Mouse (Mus musculus) myocyte (in vitro differentiated cells): ENCODE measurements around the gene Zhx3. TPM values are rescaled to one million over a fixed set of nuclear protein-coding genes. Genes with fewer than 3 reads are reported as not detected.

Experiments used
- H3K27me3 ChIP-seq: one replicate; pipeline ENCODE4 v1.6.1; 2011; ENCODE audit not compliant: control insufficient read depth, insufficient read depth, insufficient read length
- H3K36me3 ChIP-seq: one replicate; pipeline ENCODE4 v1.6.1; 2011; ENCODE audit not compliant: control insufficient read depth, insufficient read depth
- H3K4me2 ChIP-seq: one replicate; pipeline ENCODE4 v1.6.1; 2011; ENCODE audit warnings: low read depth, control low read depth
- H3K4me3 ChIP-seq: one replicate; pipeline ENCODE4 v1.5.1; 2011; ENCODE audit warnings: mild to moderate bottlenecking, control low read depth, moderate library complexity
- H3K79me2 ChIP-seq: one replicate; pipeline ENCODE4 v1.6.1; 2011; ENCODE audit not compliant: control insufficient read depth, insufficient read depth
- H3ac ChIP-seq: one replicate; pipeline ENCODE4 v1.6.1; 2011; ENCODE audit not compliant: control insufficient read depth, insufficient read length
- CEBPB ChIP-seq: IDR thresholded peaks from 2 replicates; pipeline ENCODE4 v1.6.1; 2011; ENCODE audit warnings: mild to moderate bottlenecking, moderate library complexity; ENCODE audit not compliant: poor library complexity, insufficient read depth, severe bottlenecking
- E2F4 ChIP-seq: IDR thresholded peaks from one replicate; pipeline ENCODE4 v1.6.1; 2011; ENCODE audit warnings: mild to moderate bottlenecking, control low read depth, moderate library complexity; ENCODE audit not compliant: insufficient read depth
- MAX ChIP-seq: IDR thresholded peaks from one replicate; pipeline ENCODE4 v1.6.1; 2011; ENCODE audit warnings: low read depth, mild to moderate bottlenecking, control low read depth
- MYOD1 ChIP-seq, 3 experiments: IDR thresholded peaks; one replicate each; pipeline ENCODE4 v1.6.1; 2011; ENCODE audit warnings: control low read depth in 2 of 3, low read depth in 2 of 3, mild to moderate bottlenecking in 2 of 3, moderate library complexity in 1 of 3; ENCODE audit not compliant: insufficient read length in 2 of 3, control insufficient read depth in 1 of 3
- MYOG ChIP-seq, 3 experiments: IDR thresholded peaks; one replicate each; pipeline ENCODE4 v1.6.1; 2011; ENCODE audit warnings: control low read depth in 2 of 3, low read depth in 2 of 3, mild to moderate bottlenecking in 2 of 3; ENCODE audit not compliant: insufficient read length in 2 of 3, control insufficient read depth in 1 of 3, insufficient read depth in 1 of 3
- POLR2A ChIP-seq: IDR thresholded peaks from one replicate; pipeline ENCODE4 v1.6.1; 2011; ENCODE audit warnings: low read depth, mild to moderate bottlenecking, control low read depth, moderate library complexity; ENCODE audit not compliant: insufficient read length
- POLR2AphosphoS2 ChIP-seq: IDR thresholded peaks from one replicate; pipeline ENCODE4 v1.6.1; 2011; ENCODE audit warnings: low read depth, control low read depth; ENCODE audit not compliant: insufficient read length
- REST ChIP-seq: IDR thresholded peaks from one replicate; pipeline ENCODE4 v1.6.1; 2011; ENCODE audit warnings: mild to moderate bottlenecking, control low read depth, moderate library complexity; ENCODE audit not compliant: insufficient read depth, insufficient read length
- SRF ChIP-seq: IDR thresholded peaks from one replicate; pipeline ENCODE4 v1.6.1; 2011; ENCODE audit warnings: low read depth; ENCODE audit not compliant: control insufficient read depth, insufficient read length
- TCF12 ChIP-seq: IDR thresholded peaks from one replicate; pipeline ENCODE4 v1.6.1; 2011; ENCODE audit warnings: mild to moderate bottlenecking, control low read depth; ENCODE audit not compliant: poor library complexity, insufficient read depth, severe bottlenecking
- TCF3 ChIP-seq: IDR thresholded peaks from one replicate; pipeline ENCODE4 v1.6.1; 2011; ENCODE audit warnings: low read depth, control low read depth; ENCODE audit not compliant: insufficient read length
- USF1 ChIP-seq: IDR thresholded peaks from one replicate; pipeline ENCODE4 v1.6.1; 2011; ENCODE audit warnings: low read depth, mild to moderate bottlenecking, control low read depth, moderate library complexity
- polyA plus RNA-seq: library from polyadenylated mRNA; unstranded; fragments of >200 nt; fragmentation: generic; extraction: Trizol; gene quantifications from one replicate; pipeline ENCODE4 v1.2.1, GENCODE M21; 2012; ENCODE audit warnings: missing spikeins

Gene Zhx3
- polyA plus RNA-seq, 1 experiment, result 6.1 TPM

DNA sequence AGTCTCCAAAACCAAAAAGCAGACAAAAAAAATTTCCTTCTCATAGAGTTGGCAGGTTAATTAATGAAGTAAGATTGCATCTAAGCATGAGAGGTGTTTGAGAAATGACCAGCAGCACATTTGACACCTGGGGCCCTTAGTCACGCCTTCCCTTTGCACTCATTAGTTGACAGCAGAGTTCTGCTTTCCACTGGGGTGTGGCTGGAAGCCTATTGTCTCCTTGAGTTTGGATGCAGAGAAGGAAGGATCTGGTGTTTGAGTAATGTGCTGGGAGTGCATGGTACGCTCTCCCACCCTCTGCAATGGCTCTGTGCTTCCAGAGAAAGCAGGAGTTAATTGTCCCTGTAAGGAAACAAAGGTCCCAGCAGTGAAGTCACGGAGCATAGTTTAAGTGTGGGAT is 136.3 kb downstream of the Zhx3 start:
- no peak for TF ChIP-seq E2F4
- no peak for TF ChIP-seq POLR2A
- no peak for TF ChIP-seq TCF12
- TF ChIP-seq MYOG (IDR thresholded peaks at IDR 0.05; ENCODE audit: control insufficient read depth in 1 of 3, insufficient read depth in 1 of 3, insufficient read length in 2 of 3, low read depth in 2 of 3), result no peak
- no peak for TF ChIP-seq USF1
- TF ChIP-seq MYOD1 (IDR thresholded peaks at IDR 0.05; ENCODE audit: control insufficient read depth in 1 of 3, insufficient read length in 2 of 3, low read depth in 2 of 3), result no peak
- TF ChIP-seq SRF, result no peak
- TF ChIP-seq CEBPB, result no peak
- TF ChIP-seq TCF3, result no peak
- TF ChIP-seq POLR2AphosphoS2, result no peak
- TF ChIP-seq MAX, result no peak
- H3K36me3 ChIP-seq, result no peaks in the 10 kb centered on the region
- no peak overlapping the region for H3ac ChIP-seq
- H3K79me2 ChIP-seq, result peaks cover 75% of the 10 kb centered on the region
- H3K4me3 ChIP-seq, result no peak overlapping the region
- no peak overlapping the region for H3K4me2 ChIP-seq
- H3K27me3 ChIP-seq, result no peaks in the 10 kb centered on the region

GRCm38 (mm10) chr2:160735706-160736310 is 137.0 kb downstream of the Zhx3 start:
- Histone ChIP-seq H3K36me3 (no peaks in the 10 kb centered on the region), H3K27me3 (no peaks in the 10 kb centered on the region), H3K4me2 (no peak overlapping the region), H3K4me3 (no peak overlapping the region), H3ac (no peak overlapping the region), H3K79me2 (peaks cover 68% of the 10 kb centered on the region)
- no peak for TF ChIP-seq REST
- no peak for TF ChIP-seq SRF
- TF ChIP-seq POLR2AphosphoS2, result no peak
- no peak for TF ChIP-seq USF1
- TF ChIP-seq MYOD1 (IDR thresholded peaks at IDR 0.05; ENCODE audit: control insufficient read depth in 1 of 3, insufficient read length in 2 of 3, low read depth in 2 of 3), result no peak
- no peak for TF ChIP-seq MYOG (IDR thresholded peaks at IDR 0.05; ENCODE audit: control insufficient read depth in 1 of 3, insufficient read depth in 1 of 3, insufficient read length in 2 of 3, low read depth in 2 of 3)
- TF ChIP-seq MAX, result no peak
- TF ChIP-seq TCF3, result no peak
- TF ChIP-seq TCF12, result no peak
- no peak for TF ChIP-seq CEBPB
- TF ChIP-seq POLR2A, result no peak
- no peak for TF ChIP-seq E2F4

DNA sequence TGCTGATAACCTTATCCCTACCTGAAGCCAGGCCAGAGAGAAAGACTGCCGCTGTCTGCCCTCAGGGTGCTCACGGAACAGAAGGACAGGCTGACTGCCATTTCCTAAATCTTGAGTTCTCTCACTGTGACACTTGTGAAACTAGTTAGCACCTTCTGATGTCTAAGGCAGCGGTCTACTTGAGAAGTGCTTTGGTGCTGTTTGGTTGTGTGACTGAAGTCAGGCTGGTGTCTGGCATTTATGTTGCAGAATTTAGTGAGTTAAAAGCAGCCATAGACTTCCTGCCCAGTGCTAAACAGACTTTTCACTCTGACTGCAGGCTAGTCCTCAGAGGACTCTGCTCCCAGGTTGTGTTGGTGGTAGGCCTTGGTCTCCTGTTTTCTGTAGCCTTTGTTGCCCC is 138.5 kb downstream of the Zhx3 start:
- H3K79me2 ChIP-seq, result peaks cover 64% of the 10 kb centered on the region
- H3K27me3 ChIP-seq, result no peaks in the 10 kb centered on the region
- TF ChIP-seq MYOG (IDR thresholded peaks at IDR 0.05; ENCODE audit: control insufficient read depth in 1 of 3, insufficient read depth in 1 of 3, insufficient read length in 2 of 3, low read depth in 2 of 3) (no peak), POLR2A (no peak), CEBPB (no peak), E2F4 (no peak), MYOD1 (IDR thresholded peaks at IDR 0.05; ENCODE audit: control insufficient read depth in 1 of 3, insufficient read length in 2 of 3, low read depth in 2 of 3) (no peak), POLR2AphosphoS2 (no peak), SRF (no peak), REST (no peak), USF1 (no peak), TCF12 (no peak), TCF3 (no peak), MAX (no peak)
- no peak overlapping the region for H3K4me2 ChIP-seq
- H3K36me3 ChIP-seq, result no peaks in the 10 kb centered on the region
- H3K4me3 ChIP-seq, result no peak overlapping the region
- H3ac ChIP-seq, result no peak overlapping the region

GRCm38 (mm10) chr2:160733131-160733531 is 139.7 kb downstream of the Zhx3 start:
- Histone ChIP-seq H3K4me2 (peak overlapping the region; percentile 91), H3ac (no peak overlapping the region), H3K27me3 (no peaks in the 10 kb centered on the region), H3K79me2 (peaks cover 62% of the 10 kb centered on the region), H3K36me3 (no peaks in the 10 kb centered on the region), H3K4me3 (peak overlapping the region; percentile 67)
- TF ChIP-seq MYOG (IDR thresholded peaks at IDR 0.05; ENCODE audit: control insufficient read depth in 1 of 3, insufficient read depth in 1 of 3, insufficient read length in 2 of 3, low read depth in 2 of 3) (peak in 1 of 3 experiments; percentile 9), TCF12 (no peak), CEBPB (no peak), REST (no peak), SRF (no peak), MAX (no peak), MYOD1 (IDR thresholded peaks at IDR 0.05; ENCODE audit: control insufficient read depth in 1 of 3, insufficient read length in 2 of 3, low read depth in 2 of 3) (peak in 1 of 3 experiments; percentile 38)

DNA sequence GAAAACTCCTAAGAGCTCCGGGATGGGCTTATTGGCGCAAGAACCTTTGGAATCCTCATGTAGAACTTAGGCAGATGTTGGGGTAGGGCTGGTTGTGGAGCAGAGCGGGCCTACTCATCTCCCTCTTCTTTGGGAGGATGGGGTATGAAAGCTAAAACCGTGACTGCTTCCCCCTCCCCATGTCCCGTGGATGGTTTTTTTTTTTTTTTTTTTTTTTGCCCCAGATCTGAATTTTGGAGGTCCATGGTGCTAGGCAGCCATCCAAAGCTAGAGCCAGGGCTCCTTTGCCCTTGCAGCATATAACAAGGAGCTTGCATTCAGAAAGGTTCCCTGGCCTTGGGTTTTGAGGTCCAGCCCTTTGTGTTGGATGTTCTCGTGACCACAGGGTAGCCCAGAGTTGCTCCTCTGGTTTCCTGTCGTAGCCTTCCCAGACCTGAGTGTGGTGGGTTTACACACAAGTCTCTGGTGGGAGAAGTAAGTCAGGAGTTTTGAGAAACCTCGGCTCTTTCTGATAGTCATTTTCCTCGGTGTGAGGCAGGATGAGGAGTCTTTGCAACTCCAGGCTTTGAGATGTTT is 140.3 kb downstream of the Zhx3 start:
- H3ac ChIP-seq, result peak overlapping the region; percentile 62
- TF ChIP-seq TCF12 (no peak), SRF (no peak), E2F4 (no peak), MYOG (IDR thresholded peaks at IDR 0.05; ENCODE audit: control insufficient read depth in 1 of 3, insufficient read depth in 1 of 3, insufficient read length in 2 of 3, low read depth in 2 of 3) (no peak), MYOD1 (IDR thresholded peaks at IDR 0.05; ENCODE audit: control insufficient read depth in 1 of 3, insufficient read length in 2 of 3, low read depth in 2 of 3) (no peak)
- peaks cover 56% of the 10 kb centered on the region for H3K79me2 ChIP-seq
- H3K4me3 ChIP-seq, result peak overlapping the region; percentile 67
- no peaks in the 10 kb centered on the region for H3K27me3 ChIP-seq
- no peaks in the 10 kb centered on the region for H3K36me3 ChIP-seq
- peak overlapping the region; percentile 91 for H3K4me2 ChIP-seq
